Mouse (Mus musculus) embryonic facial prominence, embryonic 13.5 days (tissue): ENCODE data around the gene Ercc1. TPM values are rescaled to one million over a fixed set of nuclear protein-coding genes. Genes with fewer than 3 reads are reported as not detected.

Source experiments
- ATAC-seq: fragments of 200-750 bp; cut with Nextera tagmentation; 2 replicates; pipeline ENCODE4 v1.8.0; 2017; ENCODE audit warnings: low read depth; ENCODE audit not compliant: insufficient number of reproducible peaks, insufficient read depth, low FRiP score, low TSS enrichment
- H3K27ac ChIP-seq: fragments of 300-500 bp; sonication (generic); 2 replicates; pipeline ENCODE4 v1.5.1; 2015; ENCODE audit warnings: moderate library complexity, mild to moderate bottlenecking, inconsistent platforms
- H3K27me3 ChIP-seq: fragments of 300-500 bp; sonication (generic); 2 replicates; pipeline ENCODE4 v1.6.1; 2015; ENCODE audit warnings: mild to moderate bottlenecking, inconsistent platforms
- H3K36me3 ChIP-seq: fragments of 300-500 bp; sonication (generic); 2 replicates; pipeline ENCODE4 v1.6.1; 2015; ENCODE audit warnings: mild to moderate bottlenecking, inconsistent platforms
- H3K4me1 ChIP-seq: fragments of 300-500 bp; sonication (generic); 2 replicates; pipeline ENCODE4 v1.6.1; 2015; ENCODE audit warnings: inconsistent platforms
- H3K4me2 ChIP-seq: fragments of 300-500 bp; sonication (generic); 2 replicates; pipeline ENCODE4 v1.6.1; 2015; ENCODE audit warnings: moderate library complexity, mild to moderate bottlenecking, inconsistent platforms
- H3K4me3 ChIP-seq: fragments of 300-500 bp; sonication (generic); 2 replicates; pipeline ENCODE4 v1.5.1; 2015; ENCODE audit warnings: mild to moderate bottlenecking, inconsistent platforms
- H3K9ac ChIP-seq: fragments of 300-500 bp; sonication (generic); 2 replicates; pipeline ENCODE4 v1.6.1; 2015; ENCODE audit warnings: mild to moderate bottlenecking, inconsistent platforms
- H3K9me3 ChIP-seq: fragments of 300-500 bp; sonication (generic); 2 replicates; pipeline ENCODE4 v1.6.1; 2016; ENCODE audit warnings: inconsistent platforms
- WGBS: fragments of 180-500 bp; shearing (Covaris S2); methylation state at CpG from one replicate; pipeline ENCODE4 v1.1.7; 2015; ENCODE audit warnings: mixed read lengths; 5-methylcytosine and 5-hydroxymethylcytosine counted together
- polyA plus RNA-seq: library from polyadenylated mRNA; unstranded; fragments of >200 nt; fragmentation: Nextera tagmentation; extraction: Ambion mirVana; gene quantifications from 2 replicates; pipeline ENCODE4 v1.2.1, GENCODE M21; 2015

Ercc1 gene
- 93.2 and 106 TPM in 2 replicates for polyA plus RNA-seq

- Histone ChIP-seq H3K4me3 (peak within 1 kb of the TSS; percentile 61), H3K4me2 (peak within 1 kb of the TSS; percentile 84), H3K36me3 (peaks cover 17% of the 10 kb centered on the region), H3K27ac (peak within 1 kb of the TSS; percentile 94), H3K9me3 (no peaks in the 10 kb centered on the region), H3K4me1 (peaks cover 39% of the 10 kb centered on the region), H3K9ac (peak within 1 kb of the TSS; percentile 76), H3K27me3 (peaks cover 19% of the 10 kb centered on the region)
- no peak for ATAC-seq
- WGBS, result 28% methylated on average over 12 of the region's 12 CpGs
Measured at GRCm38 (mm10) chr7:19344237-19344847, at the start of gene Ercc1. Gene Ercc1, plus strand, starts transcription at chr7:19344778.

- H3K27me3 ChIP-seq, result no peaks in the 10 kb centered on the region
- peak overlapping the region; percentile 69 for H3K9ac ChIP-seq
- peak; percentile 66; the same call in 1 of the 2 replicates for ATAC-seq
- peaks cover 16% of the 10 kb centered on the region for H3K4me1 ChIP-seq
- H3K4me2 ChIP-seq, result peak overlapping the region; percentile 66
- no peaks in the 10 kb centered on the region for H3K9me3 ChIP-seq
- no peak overlapping the region for H3K27ac ChIP-seq
- WGBS, result 15% methylated on average over 21 of the region's 22 CpGs
- peak overlapping the region; percentile 41 for H3K4me3 ChIP-seq
- 0 out of 2 replicates have a peak, but pooled peaks cover 3% of the 10 kb centered on the region for H3K36me3 ChIP-seq
Measured at GRCm38 (mm10) chr7:19295503-19296185, 48.9 kb upstream of the Ercc1 start.

GRCm38 (mm10) chr7:19297034-19297433 lies 47.5 kb upstream of the Ercc1 start:
- Histone ChIP-seq H3K4me1 (peaks cover 12% of the 10 kb centered on the region), H3K9me3 (no peaks in the 10 kb centered on the region), H3K27ac (no peak overlapping the region), H3K4me2 (no peak overlapping the region), H3K4me3 (no peak overlapping the region), H3K9ac (no peak overlapping the region), H3K27me3 (peaks cover 8% of the 10 kb centered on the region), H3K36me3 (0 out of 2 replicates have a peak, but pooled peaks cover 3% of the 10 kb centered on the region)
- WGBS, result 91% methylated on average over 6 of the region's 6 CpGs
- ATAC-seq, result no peak

GRCm38 (mm10) chr7:19297794-19298193 lies 46.8 kb upstream of the Ercc1 start:
- WGBS, result 93% methylated on average over 5 of the region's 5 CpGs
- Histone ChIP-seq H3K9me3 (no peaks in the 10 kb centered on the region), H3K4me1 (peaks cover 14% of the 10 kb centered on the region), H3K4me2 (no peak overlapping the region), H3K27ac (no peak overlapping the region), H3K9ac (no peak overlapping the region), H3K36me3 (0 out of 2 replicates have a peak, but pooled peaks cover 3% of the 10 kb centered on the region), H3K4me3 (no peak overlapping the region), H3K27me3 (peaks cover 16% of the 10 kb centered on the region)
- ATAC-seq, result no peak

GRCm38 (mm10) chr7:19299194-19299593 lies 45.4 kb upstream of the Ercc1 start:
- Histone ChIP-seq H3K4me1 (peaks cover 21% of the 10 kb centered on the region), H3K36me3 (no peaks in the 10 kb centered on the region), H3K27ac (no peak overlapping the region), H3K4me2 (no peak overlapping the region), H3K9ac (no peak overlapping the region), H3K9me3 (no peaks in the 10 kb centered on the region), H3K27me3 (peaks cover 30% of the 10 kb centered on the region), H3K4me3 (no peak overlapping the region)
- ATAC-seq, result no peak
- WGBS, result 14% methylated on average over 3 of the region's 3 CpGs

GRCm38 (mm10) chr7:19300501-19301421 lies 43.8 kb upstream of the Ercc1 start:
- peaks cover 27% of the 10 kb centered on the region for H3K4me1 ChIP-seq
- peak overlapping the region; percentile 38 for H3K4me3 ChIP-seq
- peak overlapping the region; percentile 58 for H3K4me2 ChIP-seq
- H3K9ac ChIP-seq, result peak overlapping the region; percentile 41
- H3K27me3 ChIP-seq, result peaks cover 46% of the 10 kb centered on the region
- H3K27ac ChIP-seq, result no peak overlapping the region
- under 1% methylated on average over 29 of the region's 29 CpGs for WGBS
- H3K9me3 ChIP-seq, result no peaks in the 10 kb centered on the region
- peak; percentile 46; the same call in 1 of the 2 replicates for ATAC-seq
- H3K36me3 ChIP-seq, result no peaks in the 10 kb centered on the region

- no peak for ATAC-seq
- WGBS, result 10% methylated on average over 16 of the region's 16 CpGs
- H3K36me3 ChIP-seq, result no peaks in the 10 kb centered on the region
- peaks cover 55% of the 10 kb centered on the region for H3K27me3 ChIP-seq
- H3K4me1 ChIP-seq, result peaks cover 27% of the 10 kb centered on the region
- H3K4me2 ChIP-seq, result peak overlapping the region; percentile 58
- H3K9me3 ChIP-seq, result no peaks in the 10 kb centered on the region
- peak overlapping the region; percentile 38 for H3K4me3 ChIP-seq
- peak overlapping the region; percentile 37 for H3K9ac ChIP-seq
- no peak overlapping the region for H3K27ac ChIP-seq
Measured at GRCm38 (mm10) chr7:19301461-19302263, 42.9 kb upstream of the Ercc1 start.

- Histone ChIP-seq H3K27me3 (peaks cover 62% of the 10 kb centered on the region), H3K27ac (no peak overlapping the region), H3K4me2 (peak overlapping the region; percentile 58), H3K4me1 (peaks cover 30% of the 10 kb centered on the region), H3K36me3 (no peaks in the 10 kb centered on the region), H3K9ac (peak overlapping the region; percentile 37), H3K9me3 (no peaks in the 10 kb centered on the region), H3K4me3 (peak overlapping the region; percentile 38)
- WGBS, result 49% methylated on average over 13 of the region's 13 CpGs
- ATAC-seq, result no peak
Measured at GRCm38 (mm10) chr7:19302264-19303045, 42.1 kb upstream of the Ercc1 start.

GRCm38 (mm10) chr7:19303046-19303305 lies 41.6 kb upstream of the Ercc1 start:
- no peaks in the 10 kb centered on the region for H3K36me3 ChIP-seq
- peaks cover 35% of the 10 kb centered on the region for H3K4me1 ChIP-seq
- no peak overlapping the region for H3K4me3 ChIP-seq
- no peak overlapping the region for H3K27ac ChIP-seq
- no peak overlapping the region for H3K4me2 ChIP-seq
- peaks cover 63% of the 10 kb centered on the region for H3K27me3 ChIP-seq
- WGBS, result 73% methylated on average over 12 of the region's 12 CpGs
- ATAC-seq, result no peak
- H3K9me3 ChIP-seq, result no peaks in the 10 kb centered on the region
- no peak overlapping the region for H3K9ac ChIP-seq

- H3K9ac ChIP-seq, result peak overlapping the region; percentile 54; the same call in 1 of the 2 replicates
- no peak for ATAC-seq
- H3K36me3 ChIP-seq, result no peaks in the 10 kb centered on the region
- peaks cover 63% of the 10 kb centered on the region for H3K27me3 ChIP-seq
- no peak overlapping the region for H3K27ac ChIP-seq
- under 1% methylated on average over 16 of the region's 16 CpGs for WGBS
- H3K4me3 ChIP-seq, result peak overlapping the region; percentile 33
- peaks cover 35% of the 10 kb centered on the region for H3K4me1 ChIP-seq
- H3K9me3 ChIP-seq, result no peaks in the 10 kb centered on the region
- peak overlapping the region; percentile 59 for H3K4me2 ChIP-seq
Measured at GRCm38 (mm10) chr7:19303770-19304169, 40.8 kb upstream of the Ercc1 start.
